In the genomic region with DNA sequence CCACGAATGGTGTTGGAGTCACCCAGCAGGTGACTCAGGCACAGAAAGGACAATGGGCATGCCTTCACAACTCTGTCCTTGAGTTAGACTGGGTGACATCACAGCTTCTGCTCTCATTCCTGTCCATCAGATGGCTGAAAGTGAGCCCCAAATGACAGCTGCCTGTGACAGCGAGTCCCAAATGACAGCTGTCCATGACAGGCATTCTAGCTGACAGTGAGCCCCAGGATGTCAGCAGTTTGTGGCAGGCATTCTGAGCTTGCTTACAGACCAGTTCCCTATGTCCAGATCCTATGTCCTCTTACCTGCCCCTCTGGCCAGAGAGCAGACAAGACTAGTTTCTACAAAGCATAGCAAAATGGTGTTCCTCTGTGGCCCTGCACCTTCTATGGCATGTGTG, we compare ENCODE assay signal across 18 mouse cellular contexts.
"Had no signal": no experiment of that assay in that cellular context is flagged by ENCODE, and none has a peak within 500 bp of the region (broad histone marks: within the 10 kb centered on the region; RNA-seq: fewer than 3 reads in every experiment).

No protein-coding gene starts in this region.

- H3K4me2 ChIP-seq: limb, embryonic 12.5 days; liver, embryonic 13.5 days; midbrain, embryonic 12.5 days; midbrain, embryonic 15.5 days; neural tube, embryonic 13.5 days; stomach, embryonic 15.5 days had no signal

- H3K9ac ChIP-seq: limb, embryonic 12.5 days; liver, embryonic 13.5 days; midbrain, embryonic 12.5 days; midbrain, embryonic 15.5 days; neural tube, embryonic 13.5 days; stomach, embryonic 15.5 days had no signal

- H3K9me3 ChIP-seq: midbrain, embryonic 12.5 days; midbrain, embryonic 15.5 days; neural tube, embryonic 13.5 days; stomach, embryonic 15.5 days had no signal

- ATAC-seq: midbrain, embryonic 15.5 days had no signal

- H3K27me3 ChIP-seq: limb, embryonic 12.5 days; liver, embryonic 13.5 days; midbrain, embryonic 12.5 days; midbrain, embryonic 15.5 days; neural tube, embryonic 13.5 days; stomach, embryonic 15.5 days had no signal

- H3K4me3 ChIP-seq: left cerebral cortex, adult 2 months; limb, embryonic 12.5 days; liver, embryonic 13.5 days; midbrain, embryonic 12.5 days; midbrain, embryonic 15.5 days; neural tube, embryonic 13.5 days; stomach, embryonic 15.5 days had no signal

- H3K27ac ChIP-seq: left cerebral cortex, adult 2 months; limb, embryonic 12.5 days; liver, embryonic 13.5 days; macrophage; midbrain, embryonic 12.5 days; midbrain, embryonic 15.5 days; neural tube, embryonic 13.5 days; stomach, embryonic 15.5 days had no signal

- DNase-seq: kidney, adult 9 months; kidney, postnatal 14 days; kidney, postnatal 4 days; layer of hippocampus, adult 9-11 months; layer of hippocampus, postnatal 36 days; liver, embryonic 13.5 days; lung, adult 2 months; retina, postnatal 1 day; right cerebral cortex, postnatal 25 days; spleen, adult 18-20 months; thymus, postnatal 25 days had no signal

- H3K4me1 ChIP-seq: limb, embryonic 12.5 days; liver, embryonic 13.5 days; midbrain, embryonic 12.5 days; midbrain, embryonic 15.5 days; neural tube, embryonic 13.5 days; stomach, embryonic 15.5 days had no signal

- H3K36me3 ChIP-seq: limb, embryonic 12.5 days; liver, embryonic 13.5 days; midbrain, embryonic 12.5 days; midbrain, embryonic 15.5 days; neural tube, embryonic 13.5 days; stomach, embryonic 15.5 days had no signal
